Mouse (Mus musculus): ENCODE measurements around the gene Shb.

Shb gene

GRCm38 (mm10) chr4:45452569-45453111 lies 79.6 kb downstream of the Shb start:
- DNase-seq (ENCODE audit: low spot score in 2 of 2), result no peak

DNA sequence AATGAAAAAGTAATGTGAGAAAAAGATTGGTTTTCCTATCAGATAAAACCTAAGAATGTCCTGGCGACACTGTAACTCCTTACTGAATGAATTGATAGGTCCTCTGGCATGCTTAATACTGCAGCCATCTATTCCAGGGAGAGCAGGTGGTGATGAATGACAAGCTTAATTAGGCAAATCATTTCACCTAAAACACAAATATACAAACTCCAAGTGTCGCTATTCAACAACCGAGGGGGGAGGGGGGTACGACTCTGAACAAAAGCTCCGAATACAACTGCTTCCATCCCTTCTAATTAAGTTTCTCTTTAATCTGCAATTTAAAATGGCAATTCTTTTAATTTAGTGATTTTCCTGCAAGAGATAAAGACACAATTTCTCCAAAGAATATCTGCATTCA lies 83.3 kb downstream of the Shb start:
- no peak for DNase-seq (ENCODE audit: low spot score in 2 of 2)

DNA sequence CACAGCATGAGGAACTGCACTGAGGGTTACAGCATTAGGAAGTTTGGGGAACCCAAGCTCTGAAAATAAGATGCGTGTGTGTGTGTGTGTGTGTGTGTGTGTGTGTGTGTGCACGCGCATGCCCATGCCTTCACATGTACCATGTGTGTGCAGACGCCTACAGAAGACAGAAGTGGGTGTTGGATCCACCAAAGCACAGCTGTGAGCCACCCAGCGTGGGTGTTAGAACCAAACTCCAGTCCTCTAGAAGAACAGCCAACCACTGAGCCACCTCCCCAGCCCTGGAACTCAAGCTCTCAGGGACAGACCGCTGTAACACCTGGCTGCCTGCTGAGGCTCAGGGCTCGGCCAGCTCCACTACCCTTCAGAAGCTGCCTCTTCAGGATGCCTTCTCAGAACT lies 83.8 kb downstream of the Shb start:
- DNase-seq (ENCODE audit: low spot score in 2 of 2), result no peak

- no peak for DNase-seq (ENCODE audit: low spot score in 2 of 2)
Observed at GRCm38 (mm10) chr4:45447196-45447595, 85.1 kb downstream of the Shb start.

GRCm38 (mm10) chr4:45445235-45445634 lies 87.0 kb downstream of the Shb start:
- no peak for DNase-seq (ENCODE audit: low spot score in 2 of 2)

GRCm38 (mm10) chr4:45444813-45445212 lies 87.5 kb downstream of the Shb start:
- no peak for DNase-seq (ENCODE audit: low spot score in 2 of 2)

DNA sequence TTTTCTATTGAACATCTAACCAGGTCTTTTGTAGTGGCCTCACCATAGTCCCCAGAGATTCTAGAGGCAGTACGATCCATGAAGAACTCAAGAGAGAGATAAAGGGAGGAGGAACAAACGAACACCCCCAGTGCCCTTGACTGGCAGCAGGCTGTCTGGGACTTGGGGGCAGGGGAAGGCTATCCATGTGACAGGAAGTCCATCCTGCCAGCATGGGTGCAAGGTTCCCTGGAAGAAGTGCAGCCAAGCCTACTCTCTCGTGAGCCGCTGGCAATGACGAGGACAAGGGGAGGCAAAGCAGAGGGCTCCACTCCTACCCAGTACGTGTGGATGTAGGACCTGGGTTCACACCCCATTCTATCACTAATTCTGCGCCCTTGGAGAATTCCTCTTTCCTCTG lies 88.6 kb downstream of the Shb start:
- DNase-seq (ENCODE audit: low spot score in 2 of 2), result no peak

- DNase-seq (ENCODE audit: low spot score in 2 of 2), result no peak
Observed at GRCm38 (mm10) chr4:45442237-45442636, 90.0 kb downstream of the Shb start.

DNA sequence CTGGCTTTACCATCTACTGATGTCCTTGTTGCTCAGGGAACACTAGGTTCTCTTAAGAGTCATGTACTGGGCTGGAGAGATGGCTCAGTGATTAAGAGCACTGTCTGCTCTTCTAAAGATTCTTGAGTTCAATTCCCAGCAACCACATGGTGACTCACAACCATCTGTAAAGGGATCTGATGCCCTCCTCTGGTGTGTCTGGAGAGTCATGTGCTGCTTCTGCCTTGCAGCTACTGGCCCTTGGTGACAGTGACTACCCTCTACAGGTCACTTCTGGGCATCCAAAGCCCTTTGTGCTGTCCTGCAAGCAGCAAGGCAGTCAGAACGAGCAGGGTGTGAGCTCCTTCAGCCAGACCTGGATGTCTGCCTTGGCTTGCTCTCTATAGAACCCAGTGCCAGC lies 90.5 kb downstream of the Shb start:
- DNase-seq (ENCODE audit: low spot score in 2 of 2), result no peak

DNA sequence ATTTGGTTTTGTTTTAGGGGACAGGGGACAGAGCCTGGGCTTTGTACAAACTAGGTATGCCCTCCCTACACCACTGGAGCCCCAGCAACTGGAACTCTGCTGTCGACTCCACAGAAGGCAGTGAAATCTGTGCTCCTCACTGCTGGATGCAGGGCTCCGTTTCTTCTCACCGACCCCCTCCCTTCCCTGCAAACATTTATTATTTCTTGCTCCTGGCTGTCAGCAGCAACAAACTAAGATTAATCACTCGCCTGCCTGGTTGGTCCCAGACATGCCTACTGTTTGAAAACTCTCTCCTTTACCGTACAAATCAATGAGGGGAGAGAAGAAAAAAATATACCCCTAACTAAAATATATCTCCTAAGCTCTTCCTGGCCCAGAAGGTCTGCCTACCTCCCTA lies 93.0 kb downstream of the Shb start:
- DNase-seq (ENCODE audit: low spot score in 2 of 2), result no peak

DNA sequence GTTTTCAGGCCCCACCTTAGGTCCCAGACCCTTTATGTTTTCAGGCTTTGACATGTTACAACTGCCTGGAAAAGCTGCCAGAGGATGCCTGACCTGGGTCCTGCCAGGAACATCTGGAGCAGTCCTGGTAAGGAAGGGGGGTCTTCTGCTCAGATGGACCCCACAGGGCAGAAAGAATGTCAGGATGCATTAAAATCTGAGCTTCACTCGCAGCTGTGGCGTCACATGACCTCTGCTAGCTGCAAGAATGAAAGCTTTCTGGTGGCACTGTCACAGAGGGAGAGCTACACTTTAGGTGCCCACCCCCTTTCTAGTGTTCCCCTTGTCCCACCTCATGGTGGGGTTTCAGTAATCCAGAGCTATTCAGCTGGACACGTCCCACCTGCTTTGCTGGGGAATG lies 95.3 kb downstream of the Shb start:
- no peak for DNase-seq (ENCODE audit: low spot score in 2 of 2)

DNA sequence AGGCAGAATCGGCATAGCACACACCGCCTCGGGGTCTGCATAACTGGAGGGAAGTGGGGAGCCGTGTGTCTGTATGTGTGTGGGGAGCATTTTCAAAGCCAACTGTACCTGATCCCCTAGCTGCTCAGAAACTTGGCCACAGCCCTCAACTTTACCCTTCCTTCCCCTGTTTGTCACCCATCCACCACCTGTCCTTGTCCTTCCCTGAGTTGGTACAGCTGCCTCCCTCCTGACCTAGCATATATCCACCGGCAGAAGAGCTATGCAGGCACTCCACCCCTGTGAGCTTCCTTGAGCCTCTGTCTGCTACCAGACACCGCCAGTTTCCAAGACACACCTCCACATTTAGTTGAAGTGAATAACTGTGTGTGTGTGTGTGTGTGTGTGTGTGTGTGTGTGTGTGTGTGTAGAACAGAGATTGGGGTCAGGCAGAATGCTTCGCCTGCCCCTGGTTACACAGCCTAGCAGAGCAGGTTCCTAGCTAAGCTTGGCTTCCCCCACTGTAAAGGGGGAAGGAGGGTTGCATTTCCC lies 95.8 kb downstream of the Shb start:
- DNase-seq (ENCODE audit: low spot score in 2 of 2), result no peak

DNA sequence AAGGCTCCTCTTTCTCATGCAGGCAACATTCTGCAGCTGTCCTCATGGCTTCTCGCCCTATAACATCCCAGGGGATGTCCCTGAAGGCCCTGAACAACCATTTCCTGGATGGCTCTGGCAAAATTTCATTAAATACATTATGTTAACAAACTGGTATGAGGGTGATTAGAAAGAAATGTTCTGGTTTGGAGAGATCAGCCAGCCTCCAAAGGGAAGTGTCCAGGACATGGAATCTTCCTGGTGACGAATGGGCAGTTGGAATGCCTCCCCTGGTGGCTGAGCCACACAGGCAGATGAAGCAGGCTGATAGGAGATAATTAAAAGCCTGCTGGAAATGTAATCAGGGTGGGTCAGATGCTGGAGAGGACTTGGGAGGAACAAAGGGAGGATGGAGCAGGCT lies 96.4 kb downstream of the Shb start:
- DNase-seq (ENCODE audit: low spot score in 2 of 2), result no peak

GRCm38 (mm10) chr4:45434681-45435080 lies 97.6 kb downstream of the Shb start:
- DNase-seq (ENCODE audit: low spot score in 2 of 2), result no peak

DNA sequence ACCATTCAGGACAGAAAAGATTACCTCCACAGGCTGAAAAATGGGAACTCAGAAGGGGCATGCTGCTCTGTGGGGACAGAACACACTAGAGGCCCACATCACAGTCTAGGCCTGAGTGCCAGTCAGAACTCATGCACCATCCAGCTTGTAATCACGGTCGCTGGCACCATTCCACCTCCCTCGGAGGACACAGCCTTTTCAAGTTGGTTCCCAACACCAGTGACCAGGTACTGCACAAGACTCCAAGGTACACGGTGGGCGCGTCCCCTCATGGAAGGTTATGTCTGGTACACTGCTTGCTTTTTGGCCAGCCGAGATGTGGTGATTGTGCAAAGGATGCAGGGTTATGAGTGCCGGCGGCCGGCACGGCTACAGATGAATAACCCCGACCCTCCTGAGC lies 98.2 kb downstream of the Shb start:
- DNase-seq (ENCODE audit: low spot score in 2 of 2), result no peak

GRCm38 (mm10) chr4:45431806-45432205 lies 100.5 kb downstream of the Shb start:
- DNase-seq (ENCODE audit: low spot score in 2 of 2), result no peak

DNA sequence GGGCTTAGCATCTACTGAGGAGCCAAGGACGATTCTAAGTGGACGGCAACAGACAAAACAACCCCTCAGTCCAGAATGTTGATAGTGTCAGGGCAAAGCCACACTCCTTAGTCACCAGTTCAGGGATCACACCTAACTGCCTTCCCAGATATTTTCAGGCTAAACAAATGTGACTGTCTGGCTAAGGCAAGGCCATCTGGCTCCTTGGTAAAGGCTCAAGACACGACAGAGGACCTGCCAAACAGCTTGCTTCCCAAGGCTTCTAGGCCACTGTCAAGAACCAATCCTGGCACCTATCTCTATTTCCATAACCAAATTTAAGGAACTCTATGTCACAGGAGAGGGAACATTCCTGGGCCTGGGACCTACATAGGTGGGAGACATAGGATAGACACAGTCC lies 101.0 kb downstream of the Shb start:
- no peak for DNase-seq (ENCODE audit: low spot score in 2 of 2)

- DNase-seq (ENCODE audit: low spot score in 2 of 2), result no peak
Observed at GRCm38 (mm10) chr4:45429451-45429850, 102.8 kb downstream of the Shb start.

GRCm38 (mm10) chr4:45426724-45427457 lies 105.4 kb downstream of the Shb start:
- DNase-seq (ENCODE audit: low spot score in 2 of 2), result no peak

GRCm38 (mm10) chr4:45423406-45423805 lies 108.9 kb downstream of the Shb start:
- DNase-seq (ENCODE audit: low spot score in 2 of 2), result no peak

GRCm38 (mm10) chr4:45422640-45423039 lies 109.6 kb downstream of the Shb start:
- no peak for DNase-seq (ENCODE audit: low spot score in 2 of 2)

GRCm38 (mm10) chr4:45421519-45422260 lies 110.6 kb downstream of the Shb start:
- no peak for DNase-seq (ENCODE audit: low spot score in 2 of 2)

GRCm38 (mm10) chr4:45420733-45421132 lies 111.5 kb downstream of the Shb start:
- no peak for DNase-seq (ENCODE audit: low spot score in 2 of 2)
